Mouse (Mus musculus) heart, postnatal 0 days (tissue): Measurements from ENCODE around the gene Plcb1.

Source experiments
- CTCF ChIP-seq: IDR thresholded peaks from 2 replicates; pipeline ENCODE4 v1.5.1; 2016; ENCODE audit warnings: antibody characterized with exemption, control low read depth, low read depth
- EP300 ChIP-seq: IDR thresholded peaks from 2 replicates; pipeline ENCODE4 v1.6.1; 2016; ENCODE audit warnings: antibody characterized with exemption, low read depth

GRCm38 (mm10) chr2:135404095-135404494, 618.2 kb downstream of the Plcb1 start:
- TF ChIP-seq CTCF (no peak), EP300 (no peak)
